Mouse (Mus musculus): ENCODE results near the gene Sptbn4.
A peak's percentile ranks its signal among the peaks of the same experiment; 100 is the strongest.

Sptbn4 gene

DNA sequence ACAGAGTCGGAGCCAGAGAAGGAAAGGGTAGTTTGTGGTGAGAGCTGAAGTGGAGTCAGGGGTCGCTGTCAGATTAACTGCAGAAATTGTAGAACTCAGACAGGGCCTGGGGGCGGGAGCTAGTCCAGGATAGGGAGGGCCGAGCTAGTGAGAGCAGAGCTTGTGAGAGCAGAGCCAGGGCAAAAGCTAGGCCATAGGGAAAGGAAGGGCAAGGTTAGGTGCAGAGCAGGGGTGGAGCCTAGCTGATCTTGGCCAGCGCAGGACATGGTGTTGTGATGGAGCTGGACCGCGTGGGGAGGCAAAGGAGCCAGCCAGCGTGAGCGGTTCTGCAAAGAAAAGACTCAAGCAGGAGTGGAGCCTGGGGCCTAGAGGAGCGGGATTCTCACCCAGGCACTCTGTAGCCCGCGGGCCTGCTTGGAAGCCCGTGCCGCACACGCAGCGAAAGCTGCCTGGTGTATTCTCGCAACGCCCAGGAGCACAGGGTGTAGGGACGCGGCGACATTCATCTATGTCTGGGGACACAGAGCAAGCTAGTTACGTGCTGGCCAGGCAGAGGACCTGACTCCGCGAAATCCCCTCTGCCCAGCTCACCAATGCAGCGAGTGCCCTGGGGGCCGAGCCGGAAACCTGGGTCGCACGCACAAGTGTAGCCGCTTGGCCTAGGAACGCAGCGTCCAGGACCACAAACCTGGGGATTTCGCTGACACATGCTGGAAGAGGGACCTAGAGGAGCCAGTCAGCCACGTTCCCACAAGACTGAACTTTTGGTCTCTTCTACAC lies 121.2 kb downstream of the Sptbn4 start:
- DNase-seq (ENCODE audit: low spot score in 2 of 2): no peak

GRCm38 (mm10) chr7:27325697-27326096 lies 121.8 kb downstream of the Sptbn4 start:
- peak in 1 of 2 experiments; percentile 62 for DNase-seq (ENCODE audit: low spot score in 2 of 2)

- DNase-seq (ENCODE audit: low spot score in 2 of 2): no peak
Observed at GRCm38 (mm10) chr7:27324928-27325327, 122.6 kb downstream of the Sptbn4 start.

DNA sequence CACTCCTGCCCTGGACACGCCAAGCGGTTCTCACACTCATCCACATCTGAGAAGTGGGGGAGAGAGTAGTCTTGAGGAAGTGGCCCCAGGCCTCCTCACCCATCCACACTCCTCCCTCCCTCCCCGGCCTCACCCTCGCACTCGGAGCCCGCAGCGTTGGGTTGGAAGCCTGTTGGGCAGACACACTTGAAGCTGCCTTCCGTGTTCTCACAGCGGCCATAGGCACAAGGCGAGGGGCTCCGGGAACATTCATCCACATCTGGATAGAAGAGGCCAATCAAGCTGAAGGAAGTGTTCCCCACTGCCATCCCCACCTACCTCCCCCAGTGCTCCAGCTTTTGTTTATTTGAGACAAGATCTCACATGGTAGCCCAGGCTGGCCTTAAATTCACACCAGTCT lies 123.3 kb downstream of the Sptbn4 start:
- no peak for DNase-seq (ENCODE audit: low spot score in 2 of 2)

DNA sequence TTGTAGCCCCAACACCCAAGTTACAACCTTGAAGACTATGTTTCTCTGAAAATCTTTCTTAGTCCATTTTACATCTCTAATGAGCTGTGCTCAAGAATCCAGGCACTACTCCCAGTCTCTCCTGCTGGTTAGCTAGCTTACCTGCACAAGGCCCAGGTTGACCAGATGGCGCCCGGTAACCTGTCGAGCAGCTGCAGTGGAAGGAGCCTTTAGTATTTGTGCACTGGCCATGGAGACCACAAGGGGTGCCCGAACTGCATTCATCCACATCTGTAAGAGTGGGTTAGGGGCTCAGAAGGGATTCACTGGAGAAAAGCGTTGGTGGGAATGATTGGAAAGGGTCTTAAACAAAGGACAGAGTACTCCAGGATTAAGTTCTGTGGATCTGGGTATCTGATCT lies 124.5 kb downstream of the Sptbn4 start:
- DNase-seq (ENCODE audit: low spot score in 2 of 2): no peak

GRCm38 (mm10) chr7:27322291-27322690 lies 125.2 kb downstream of the Sptbn4 start:
- DNase-seq (ENCODE audit: low spot score in 2 of 2): no peak

DNA sequence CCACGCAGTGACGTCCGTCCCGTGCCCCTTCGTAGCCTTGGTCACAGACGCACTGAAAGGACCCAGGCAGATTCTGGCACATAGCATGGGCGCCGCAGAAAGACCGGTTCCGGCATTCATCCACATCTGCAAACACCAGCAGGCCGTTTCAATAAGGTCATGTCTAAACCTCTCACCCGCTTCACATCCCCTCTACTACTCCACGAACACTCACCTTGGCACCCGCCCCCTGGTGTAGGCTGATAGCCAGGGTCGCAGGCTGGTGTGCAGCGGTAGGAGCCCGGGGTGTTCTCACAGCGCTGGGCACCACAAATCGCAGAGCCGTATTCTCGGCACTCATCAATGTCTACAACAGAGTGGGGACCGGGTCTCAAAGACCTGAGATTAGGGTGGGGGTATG lies 128.1 kb downstream of the Sptbn4 start:
- DNase-seq (ENCODE audit: low spot score in 2 of 2): no peak

DNA sequence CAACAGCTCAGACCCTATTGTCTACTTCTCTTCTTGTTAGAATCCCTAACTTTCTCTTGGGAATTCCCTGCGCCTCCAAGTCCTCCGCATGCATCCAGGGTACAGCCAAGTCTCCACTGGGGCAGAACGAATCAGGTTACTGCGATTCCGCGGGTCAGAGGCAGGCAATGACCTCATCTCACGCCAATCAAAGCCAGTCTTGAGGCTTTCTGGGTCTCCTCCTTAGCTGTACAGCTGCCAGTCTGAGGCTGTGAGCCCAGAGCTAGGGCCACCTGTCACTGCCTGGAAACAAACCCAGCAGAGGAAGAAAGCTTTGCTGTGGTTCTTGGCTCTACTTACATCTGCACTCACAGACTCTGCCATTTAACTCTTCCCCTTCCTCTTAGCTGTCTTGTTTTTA lies 131.5 kb downstream of the Sptbn4 start:
- DNase-seq (ENCODE audit: low spot score in 2 of 2): no peak

- no peak for DNase-seq (ENCODE audit: low spot score in 2 of 2)
Observed at GRCm38 (mm10) chr7:27314393-27314792, 133.1 kb downstream of the Sptbn4 start.

DNA sequence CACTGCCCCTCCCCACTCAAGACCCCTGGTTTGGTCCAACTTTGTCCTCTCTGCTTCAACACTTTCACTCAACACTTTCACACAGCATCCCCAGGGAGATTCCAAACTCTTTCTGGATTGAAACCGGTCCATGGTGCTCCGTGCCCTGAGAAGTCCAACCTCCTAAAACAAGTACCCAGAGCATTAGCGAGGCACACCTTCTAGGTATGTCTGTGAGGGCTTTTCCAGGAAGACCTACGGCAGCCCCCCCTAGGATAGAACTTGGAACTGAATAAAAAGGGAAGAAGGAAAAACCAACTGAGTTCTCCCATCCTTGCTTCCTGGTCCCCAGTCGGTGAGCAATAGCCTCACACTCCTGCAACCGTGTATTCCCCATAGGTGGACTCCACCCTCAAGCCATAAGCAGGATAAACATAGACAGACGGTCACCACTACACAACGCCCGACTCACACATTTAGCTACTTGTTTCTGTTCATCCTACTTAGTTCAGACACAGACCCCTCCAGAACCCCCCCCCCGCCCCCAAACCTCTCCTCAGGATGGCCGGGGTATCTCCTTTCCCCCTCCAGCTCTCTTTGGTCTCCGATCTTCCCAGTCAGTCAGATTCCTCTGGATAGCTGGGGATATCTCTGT lies 135.7 kb downstream of the Sptbn4 start:
- DNase-seq (ENCODE audit: low spot score in 2 of 2): no peak

GRCm38 (mm10) chr7:27310996-27311535 lies 136.4 kb downstream of the Sptbn4 start:
- DNase-seq (ENCODE audit: low spot score in 2 of 2): no peak

- no peak for DNase-seq (ENCODE audit: low spot score in 2 of 2)
Observed at GRCm38 (mm10) chr7:27310306-27310705, 137.2 kb downstream of the Sptbn4 start.

DNA sequence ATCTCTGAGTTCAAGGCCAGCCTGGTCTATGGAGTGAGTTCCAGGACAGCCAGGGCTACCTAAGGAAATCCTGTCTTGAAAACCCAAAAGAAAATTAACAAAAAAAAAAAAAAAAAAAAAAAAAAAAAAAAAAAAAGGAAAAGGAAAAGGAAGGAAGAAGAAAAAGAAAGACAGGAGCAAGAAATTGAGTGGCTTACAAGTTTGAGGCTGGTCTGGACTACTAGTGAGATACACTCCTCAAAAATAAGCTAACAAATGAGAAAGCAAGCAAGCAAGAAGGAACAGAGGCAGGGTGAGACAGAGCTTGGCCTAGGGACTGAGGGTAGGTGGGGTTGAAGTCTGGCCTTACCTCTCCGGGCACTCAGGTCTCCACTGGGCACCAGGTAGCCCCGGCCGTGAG lies 137.7 kb downstream of the Sptbn4 start:
- no peak for DNase-seq (ENCODE audit: low spot score in 2 of 2)

DNA sequence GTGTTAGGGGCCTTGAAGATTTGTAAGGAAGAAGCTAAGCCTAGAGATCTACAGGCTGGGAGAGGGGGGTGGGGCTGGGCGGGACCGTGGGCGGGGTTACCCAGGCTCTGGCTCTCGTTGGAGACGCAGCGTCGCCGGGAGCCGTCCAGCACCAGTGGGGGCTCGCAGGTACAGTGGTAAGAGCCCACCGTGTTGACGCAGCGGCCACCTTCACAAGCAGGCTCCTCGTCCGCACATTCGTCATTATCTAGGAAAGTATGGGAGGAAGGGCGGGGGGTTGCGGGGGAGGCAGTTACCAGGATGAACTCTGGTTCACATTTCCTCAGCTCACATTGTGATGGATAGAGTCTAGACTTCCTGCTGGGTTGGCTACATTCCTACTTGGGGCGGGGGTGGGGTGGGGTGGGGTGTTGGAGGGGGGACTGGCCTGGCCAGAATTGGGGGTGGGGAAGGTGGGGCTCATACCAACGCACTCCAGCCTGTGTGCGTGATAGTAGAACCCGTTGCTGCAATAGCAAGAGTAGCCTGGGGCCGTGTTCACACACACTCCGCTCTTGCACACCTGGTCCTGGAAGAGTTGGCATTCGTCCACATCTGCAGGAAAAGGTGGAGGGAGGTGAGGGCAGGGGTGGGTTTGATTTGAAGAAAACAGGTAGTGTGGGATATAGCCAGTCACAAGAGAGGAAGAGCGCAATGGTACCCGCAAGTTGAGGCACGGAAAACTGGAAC lies 138.5 kb downstream of the Sptbn4 start:
- DNase-seq (ENCODE audit: low spot score in 2 of 2): no peak

- DNase-seq (ENCODE audit: low spot score in 2 of 2): no peak
Observed at GRCm38 (mm10) chr7:27307551-27307950, 139.9 kb downstream of the Sptbn4 start.
